Mouse (Mus musculus) hindbrain, embryonic 12.5 days (tissue): Measurements from ENCODE around the gene Gfer. TPM values are rescaled to one million over a fixed set of nuclear protein-coding genes. Genes with fewer than 3 reads are reported as not detected.
"Not testable (repeated sequence)": the region's sequence is repeated elsewhere in the genome, so short reads cannot be mapped to it uniquely, and the experiment has no call there.

Experiments
- ATAC-seq: fragments of 200-750 bp; cut with Nextera tagmentation; 2 replicates; pipeline ENCODE4 v1.8.0; 2017; ENCODE audit warnings: moderate TSS enrichment; ENCODE audit not compliant: low FRiP score
- H3K27ac ChIP-seq: fragments of 300-500 bp; sonication (generic); 2 replicates; pipeline ENCODE4 v1.5.1; 2016; ENCODE audit warnings: mild to moderate bottlenecking
- H3K27me3 ChIP-seq: fragments of 300-500 bp; sonication (generic); 2 replicates; pipeline ENCODE4 v1.6.1; 2016; ENCODE audit warnings: mild to moderate bottlenecking
- H3K36me3 ChIP-seq: fragments of 300-500 bp; sonication (generic); 2 replicates; pipeline ENCODE4 v1.6.1; 2016; ENCODE audit warnings: mild to moderate bottlenecking
- H3K4me1 ChIP-seq: fragments of 300-500 bp; sonication (generic); 2 replicates; pipeline ENCODE4 v1.6.1; 2016
- H3K4me2 ChIP-seq: fragments of 300-500 bp; sonication (generic); replicated peaks from 2 replicates; pipeline ENCODE4 v1.6.1; 2016; ENCODE audit warnings: mild to moderate bottlenecking
- H3K4me3 ChIP-seq: fragments of 300-500 bp; sonication (generic); 2 replicates; pipeline ENCODE4 v1.5.1; 2016; ENCODE audit warnings: mild to moderate bottlenecking
- H3K9ac ChIP-seq: fragments of 300-500 bp; sonication (generic); 2 replicates; pipeline ENCODE4 v1.6.1; 2016; ENCODE audit warnings: mild to moderate bottlenecking, moderate library complexity
- H3K9me3 ChIP-seq: fragments of 300-500 bp; sonication (generic); replicated peaks from 2 replicates; pipeline ENCODE4 v1.6.1; 2016; ENCODE audit warnings: mild to moderate bottlenecking
- WGBS: fragments of 180-500 bp; shearing (Covaris S2); methylation state at CpG from one replicate; pipeline ENCODE4 v1.1.7; 2016; 5-methylcytosine and 5-hydroxymethylcytosine counted together
- polyA plus RNA-seq: library from polyadenylated mRNA; unstranded; fragments of >200 nt; fragmentation: Nextera tagmentation; extraction: Ambion mirVana; gene quantifications from 2 replicates; pipeline ENCODE4 v1.2.1, GENCODE M21; 2016

Gene Gfer
- polyA plus RNA-seq, 1 experiment from 2014 or later, result 42.2 TPM

DNA sequence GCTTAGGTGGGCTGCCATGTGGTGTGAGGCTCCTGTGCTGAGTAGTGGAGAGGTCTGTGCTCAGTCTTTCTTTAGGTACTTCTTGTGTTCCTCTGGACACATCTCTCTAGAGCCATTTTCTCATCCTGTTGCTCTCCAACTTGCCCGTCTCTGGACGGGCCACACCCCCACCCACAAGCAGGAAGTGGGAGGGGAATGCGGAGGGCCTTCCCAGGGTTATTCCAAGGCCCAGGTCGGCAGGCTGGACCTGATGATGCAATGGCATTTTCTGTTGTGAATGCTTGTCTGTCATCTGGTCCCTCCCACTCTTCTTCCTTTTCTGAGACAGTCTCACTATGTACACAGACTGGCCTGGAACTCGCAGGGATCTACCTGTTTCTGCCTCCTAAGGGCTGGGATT, 23.8 kb downstream of the Gfer start:
- H3K9me3 ChIP-seq, result no peaks in the 10 kb centered on the region
- no peak overlapping the region for H3K4me3 ChIP-seq
- 39% methylated on average over 5 of the region's 5 CpGs for WGBS
- H3K36me3 ChIP-seq, result peaks cover 9% of the 10 kb centered on the region
- no peak overlapping the region for H3K27ac ChIP-seq
- no peak for ATAC-seq
- peaks cover 29% of the 10 kb centered on the region for H3K4me1 ChIP-seq
- no peaks in the 10 kb centered on the region for H3K27me3 ChIP-seq
- no peak overlapping the region for H3K9ac ChIP-seq
- no peak overlapping the region for H3K4me2 ChIP-seq

DNA sequence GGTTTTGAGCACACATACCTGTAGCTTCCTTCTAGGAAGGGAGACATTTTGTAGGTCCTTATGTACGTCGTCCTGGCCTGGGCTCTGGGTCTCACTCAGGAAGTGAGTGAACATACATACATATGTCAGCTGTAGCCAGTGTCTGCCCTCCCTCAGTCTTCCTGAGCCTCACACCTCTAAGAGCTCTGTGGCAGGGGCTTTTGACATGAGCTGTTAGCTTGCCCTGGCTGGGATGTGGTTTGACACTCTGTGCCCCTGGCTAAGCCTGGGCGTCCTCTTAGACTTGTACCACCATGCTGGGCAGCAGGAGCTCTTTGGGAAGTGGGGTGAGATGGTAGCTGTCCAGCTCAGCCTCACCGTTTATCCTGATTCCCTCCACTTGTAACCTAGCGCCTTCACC, 24.6 kb downstream of the Gfer start:
- Histone ChIP-seq H3K9ac (peak overlapping the region; percentile 98), H3K9me3 (no peaks in the 10 kb centered on the region), H3K4me3 (no peak overlapping the region), H3K4me2 (peak overlapping the region; percentile 71), H3K27ac (no peak overlapping the region), H3K27me3 (no peaks in the 10 kb centered on the region), H3K4me1 (peaks cover 29% of the 10 kb centered on the region), H3K36me3 (0 out of 2 replicates have a peak, but pooled peaks cover 1% of the 10 kb centered on the region)
- 74% methylated on average over 5 of the region's 5 CpGs for WGBS
- ATAC-seq, result no peak

DNA sequence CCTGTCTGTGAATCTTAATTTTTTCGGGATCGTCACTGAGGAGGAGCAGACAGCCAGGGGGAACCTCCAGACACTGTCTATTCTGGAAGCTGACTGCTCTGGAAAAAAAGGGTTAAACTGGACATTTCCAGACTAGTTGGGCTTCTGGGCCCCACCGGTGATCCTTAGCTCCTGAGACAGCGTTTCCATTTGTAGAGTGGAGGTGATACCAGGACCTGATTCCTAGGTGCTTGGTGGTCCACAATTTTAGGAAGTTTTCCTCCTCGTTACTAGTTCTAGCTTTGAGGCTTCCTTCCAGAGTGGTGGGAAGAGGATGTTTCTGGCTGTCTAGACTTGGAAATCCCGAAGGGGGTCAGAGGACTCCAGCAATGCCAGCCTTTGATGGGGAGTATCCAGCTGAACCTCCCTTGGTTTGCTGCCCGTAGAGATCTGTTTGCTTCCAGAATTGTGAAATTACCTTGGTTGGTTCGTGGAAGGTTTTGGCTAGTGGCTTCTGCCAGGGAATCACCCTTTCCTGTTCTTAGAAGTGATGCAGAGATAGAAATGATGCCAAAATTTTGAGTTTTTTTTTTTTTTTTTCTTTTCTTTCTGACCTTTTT, 25.6 kb downstream of the Gfer start:
- H3K36me3 ChIP-seq, result no peaks in the 10 kb centered on the region
- peak overlapping the region; percentile 88 for H3K27ac ChIP-seq
- peak overlapping the region; percentile 71 for H3K4me2 ChIP-seq
- H3K9ac ChIP-seq, result peak overlapping the region; percentile 98
- no peaks in the 10 kb centered on the region for H3K9me3 ChIP-seq
- H3K4me1 ChIP-seq, result peaks cover 29% of the 10 kb centered on the region
- H3K27me3 ChIP-seq, result no peaks in the 10 kb centered on the region
- peak overlapping the region; percentile 98 for H3K4me3 ChIP-seq
- no peak for ATAC-seq
- WGBS, result 12% methylated on average over 8 of the region's 8 CpGs

DNA sequence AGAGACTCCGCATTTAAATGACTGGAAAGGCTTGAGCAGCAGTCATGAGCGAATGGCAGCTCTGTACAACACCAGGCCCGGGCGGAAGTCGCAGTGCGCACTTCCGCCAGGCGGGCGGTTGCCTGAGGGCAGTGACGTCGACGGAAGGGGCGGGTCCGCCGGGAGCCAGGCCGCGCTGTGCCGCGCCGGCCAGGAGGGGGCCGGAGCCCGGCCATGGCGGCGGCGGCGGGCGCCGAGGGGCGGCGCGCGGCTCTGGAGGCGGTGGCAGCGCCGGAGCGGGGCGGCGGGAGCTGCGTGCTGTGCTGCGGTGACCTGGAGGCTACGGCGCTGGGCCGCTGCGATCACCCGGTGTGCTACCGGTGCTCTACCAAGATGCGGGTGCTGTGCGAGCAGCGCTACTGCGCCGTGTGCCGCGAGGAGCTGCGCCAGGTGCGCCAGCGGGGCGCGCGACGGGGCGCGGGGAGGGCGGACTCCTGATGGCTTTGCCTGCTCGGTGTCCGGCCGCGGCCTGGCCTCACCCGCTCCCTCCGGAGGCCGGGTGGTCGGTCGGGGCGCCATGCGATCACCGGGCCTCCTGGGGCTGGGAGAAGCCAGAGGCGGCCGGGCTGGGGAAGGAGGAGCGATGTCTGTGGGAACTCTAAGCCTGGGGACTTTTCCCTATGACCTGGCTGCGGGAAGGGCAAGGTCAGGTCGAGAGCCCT, 26.3 kb downstream of the Gfer start, which contains the start of gene Zfp598:
Gene Zfp598 (plus strand): TSS at position 143 of the 701 bp plus-strand sequence.
- H3K4me1 ChIP-seq, result peaks cover 29% of the 10 kb centered on the region
- peak within 1 kb of the TSS; percentile 88 for H3K27ac ChIP-seq
- ATAC-seq, result peak; percentile 99
- WGBS, result 1% methylated on average over 56 of the region's 80 CpGs
- H3K9me3 ChIP-seq, result no peaks in the 10 kb centered on the region
- H3K27me3 ChIP-seq, result no peaks in the 10 kb centered on the region
- peak within 1 kb of the TSS; percentile 71 for H3K4me2 ChIP-seq
- peak within 1 kb of the TSS; percentile 98 for H3K9ac ChIP-seq
- H3K4me3 ChIP-seq, result peak within 1 kb of the TSS; percentile 98
- no peaks in the 10 kb centered on the region for H3K36me3 ChIP-seq

DNA sequence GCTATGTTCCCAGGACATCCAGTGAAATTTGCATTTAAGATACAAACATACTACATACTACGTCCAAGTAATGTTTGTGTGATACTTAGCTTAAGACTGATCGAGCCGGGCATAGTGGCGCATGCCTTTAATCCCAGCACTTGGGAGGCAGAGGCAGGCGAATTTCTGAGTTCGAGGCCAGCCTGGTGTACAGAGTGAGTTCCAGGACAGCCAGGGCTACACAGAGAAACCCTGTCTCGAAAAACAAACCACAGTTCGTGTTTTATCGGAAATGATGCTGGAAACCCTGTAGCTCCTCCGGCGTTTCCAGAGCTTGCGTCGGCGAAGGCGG, 26.8 kb downstream of the Gfer start:
- not testable (repeated sequence) for H3K27me3 ChIP-seq, H3K36me3 ChIP-seq, H3K9me3 ChIP-seq
- peak overlapping the region; percentile 88 for H3K27ac ChIP-seq
- H3K4me3 ChIP-seq, result peak overlapping the region; percentile 98
- peak; percentile 39 for ATAC-seq
- 11% methylated on average over 15 of the region's 15 CpGs for WGBS
- H3K4me1 ChIP-seq, result peaks cover 29% of the 10 kb centered on the region
- H3K4me2 ChIP-seq, result peak overlapping the region; percentile 71
- H3K9ac ChIP-seq, result peak overlapping the region; percentile 98

DNA sequence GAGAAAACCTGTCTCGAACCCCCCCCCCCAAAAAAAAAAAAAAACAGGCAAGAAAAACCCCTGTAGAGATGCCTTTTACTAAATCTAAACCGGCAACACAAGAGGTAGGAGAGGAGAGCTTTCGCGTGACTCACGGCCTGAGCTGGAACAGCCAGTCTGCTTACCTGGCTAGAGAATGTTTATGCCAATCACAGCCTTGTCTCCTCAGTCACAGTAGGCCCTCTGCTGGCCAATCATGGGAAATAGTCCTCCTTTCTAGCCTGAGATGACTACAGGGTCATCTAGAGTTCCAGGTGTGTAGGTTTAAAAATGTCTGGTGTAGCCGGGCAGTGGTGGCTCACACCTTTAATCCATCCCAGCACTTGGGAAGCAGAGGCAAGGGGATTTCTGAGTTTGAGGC, 28.5 kb downstream of the Gfer start:
- Histone ChIP-seq H3K27ac (no peak overlapping the region), H3K4me3 (no peak overlapping the region), H3K9me3 (no peaks in the 10 kb centered on the region), H3K9ac (no peak overlapping the region), H3K4me1 (peaks cover 29% of the 10 kb centered on the region), H3K36me3 (no peaks in the 10 kb centered on the region), H3K27me3 (no peaks in the 10 kb centered on the region), H3K4me2 (no peak overlapping the region)
- 33% methylated on average over 6 of the region's 6 CpGs for WGBS
- no peak for ATAC-seq

DNA sequence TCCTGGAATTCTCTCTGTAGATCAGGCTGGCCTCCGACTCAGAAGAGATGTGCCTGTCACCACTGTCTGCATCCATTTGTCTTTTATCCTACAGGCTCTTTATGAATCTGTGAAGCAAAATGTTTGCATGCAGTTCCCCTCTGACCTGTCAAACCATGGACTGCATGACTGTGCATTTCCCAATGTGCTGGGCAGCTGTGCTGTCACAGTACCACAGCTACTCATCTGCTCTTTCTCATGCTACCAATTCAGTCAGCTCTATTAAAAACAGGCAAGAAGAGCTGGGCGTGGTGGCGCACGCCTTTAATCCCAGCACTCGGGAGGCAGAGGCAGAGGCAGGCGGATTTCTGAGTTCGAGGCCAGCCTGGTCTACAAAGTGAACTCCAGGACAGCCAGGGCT, 28.9 kb downstream of the Gfer start:
- not testable (repeated sequence) for H3K27me3 ChIP-seq, H3K27ac ChIP-seq, H3K4me2 ChIP-seq, H3K36me3 ChIP-seq, H3K9ac ChIP-seq, H3K9me3 ChIP-seq, ATAC-seq, H3K4me3 ChIP-seq
- 70% methylated on average over 7 of the region's 7 CpGs for WGBS
- H3K4me1 ChIP-seq, result peaks cover 25% of the 10 kb centered on the region

DNA sequence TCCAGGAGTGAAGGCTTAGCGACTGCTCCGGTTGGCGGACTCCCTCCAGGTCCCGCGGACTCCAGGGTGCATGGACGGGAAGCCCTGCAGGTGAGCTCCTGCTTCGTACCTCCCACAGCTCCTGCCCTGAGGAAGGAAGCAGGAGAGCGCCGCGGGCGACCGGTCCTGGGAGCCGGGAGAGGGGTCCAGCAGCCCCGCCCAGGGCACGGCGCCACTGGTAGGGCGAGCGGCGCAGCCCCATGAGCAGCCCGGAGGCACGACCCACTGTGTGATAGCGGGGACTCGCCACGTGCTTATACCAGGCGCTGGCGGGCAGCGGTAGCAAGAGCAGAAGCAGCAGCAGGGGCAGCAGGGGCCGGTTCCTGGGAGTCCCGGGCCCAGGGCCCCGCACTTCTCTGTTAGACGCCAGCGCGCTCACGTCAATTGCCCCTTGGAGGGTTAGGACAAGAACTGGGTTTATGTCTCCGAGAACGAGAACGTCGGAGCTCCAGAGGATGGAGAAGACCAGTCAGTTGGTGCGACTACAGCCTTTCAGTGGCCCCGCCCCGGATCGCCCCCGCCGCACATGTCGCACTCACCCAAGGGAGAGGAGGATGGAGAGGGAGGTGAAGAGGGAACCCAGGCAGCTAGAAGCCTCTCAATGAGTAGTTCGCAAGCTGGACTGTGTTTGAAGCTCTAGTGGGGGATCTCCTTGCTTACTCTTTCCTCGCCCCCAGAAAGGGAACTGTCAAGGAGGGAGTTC, 37.8 kb downstream of the Gfer start, which contains the start of gene Npw:
Gene Npw (minus strand): TSS at position 441 of the 742 bp plus-strand sequence.
- WGBS, result 2% methylated on average over 47 of the region's 47 CpGs
- peak within 1 kb of the TSS; percentile 37 for H3K4me3 ChIP-seq
- no peaks in the 10 kb centered on the region for H3K36me3 ChIP-seq
- H3K9ac ChIP-seq, result peak within 1 kb of the TSS; percentile 53
- ATAC-seq, result no peak
- H3K27me3 ChIP-seq, result peaks cover 58% of the 10 kb centered on the region
- no peaks in the 10 kb centered on the region for H3K9me3 ChIP-seq
- H3K4me1 ChIP-seq, result peaks cover 9% of the 10 kb centered on the region
- H3K27ac ChIP-seq, result no peak within 1 kb of the TSS
- H3K4me2 ChIP-seq, result peak within 1 kb of the TSS; percentile 67

DNA sequence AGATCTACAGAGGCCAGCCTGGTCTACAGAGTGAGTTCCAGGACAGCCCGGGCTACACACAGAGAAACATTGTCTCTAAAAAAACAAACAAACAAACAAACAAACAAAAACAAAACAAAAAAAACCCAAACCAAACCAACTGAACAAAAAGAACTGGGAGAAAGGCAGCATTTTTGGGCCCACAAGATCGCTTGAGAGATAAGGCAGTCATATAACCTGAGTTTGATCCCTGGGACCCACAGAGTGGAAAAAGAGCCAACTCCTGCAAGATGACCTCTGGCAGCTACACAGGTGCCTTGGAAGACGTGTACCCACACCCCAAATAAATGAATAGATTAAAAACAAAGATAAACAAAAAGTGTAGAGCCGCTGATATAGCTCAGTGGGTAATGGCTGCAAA, 41.0 kb downstream of the Gfer start:
- ATAC-seq, result no peak
- no peaks in the 10 kb centered on the region for H3K36me3 ChIP-seq
- H3K4me1 ChIP-seq, result peaks cover 15% of the 10 kb centered on the region
- no peak overlapping the region for H3K27ac ChIP-seq
- H3K9me3 ChIP-seq, result no peaks in the 10 kb centered on the region
- WGBS, result 77% methylated on average over 4 of the region's 4 CpGs
- H3K4me3 ChIP-seq, result no peak overlapping the region
- no peak overlapping the region for H3K9ac ChIP-seq
- H3K27me3 ChIP-seq, result peaks cover 63% of the 10 kb centered on the region
- H3K4me2 ChIP-seq, result no peak overlapping the region

DNA sequence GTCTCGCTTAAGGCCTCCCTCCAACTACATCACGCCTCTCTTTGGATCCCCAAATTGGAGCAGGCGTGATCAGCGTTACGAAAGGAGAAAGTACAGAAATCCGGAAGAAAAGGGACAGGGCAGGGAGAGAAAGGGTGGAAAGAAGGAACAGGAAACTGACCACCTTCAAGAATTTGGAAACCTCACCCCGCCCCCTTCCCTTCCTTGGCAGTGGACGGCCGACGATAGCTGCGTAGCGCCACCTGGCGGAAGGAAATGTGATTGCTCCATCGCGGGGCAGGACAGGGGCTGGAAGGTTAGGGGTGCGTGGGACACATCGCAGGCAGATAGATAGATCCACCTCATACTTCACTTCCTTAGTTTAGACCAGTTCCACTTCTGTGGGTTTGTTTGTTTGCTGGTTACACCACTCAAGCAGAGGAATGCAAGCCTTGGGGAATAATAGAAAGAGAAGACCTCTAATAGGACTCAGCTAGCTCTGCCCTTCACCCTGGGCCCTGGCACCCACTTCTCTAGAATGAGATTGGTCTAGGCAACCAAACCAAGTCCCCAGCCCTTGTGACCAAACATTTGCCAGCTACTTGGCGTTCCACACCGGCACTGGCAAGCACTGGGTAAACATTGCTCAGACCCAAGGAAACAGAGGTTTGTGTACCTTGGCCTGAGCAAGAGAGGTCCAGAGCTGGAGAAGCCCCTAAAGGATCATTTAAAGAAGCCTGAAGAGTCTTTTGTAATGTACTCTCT, 41.8 kb downstream of the Gfer start:
- Histone ChIP-seq H3K4me3 (peak overlapping the region; percentile 14; the same call in 1 of the 2 replicates), H3K9me3 (no peaks in the 10 kb centered on the region), H3K36me3 (no peaks in the 10 kb centered on the region), H3K4me2 (peak overlapping the region; percentile 46), H3K27ac (no peak overlapping the region), H3K27me3 (peaks cover 63% of the 10 kb centered on the region), H3K9ac (no peak overlapping the region), H3K4me1 (peaks cover 23% of the 10 kb centered on the region)
- WGBS, result 6% methylated on average over 16 of the region's 19 CpGs
- no peak for ATAC-seq

DNA sequence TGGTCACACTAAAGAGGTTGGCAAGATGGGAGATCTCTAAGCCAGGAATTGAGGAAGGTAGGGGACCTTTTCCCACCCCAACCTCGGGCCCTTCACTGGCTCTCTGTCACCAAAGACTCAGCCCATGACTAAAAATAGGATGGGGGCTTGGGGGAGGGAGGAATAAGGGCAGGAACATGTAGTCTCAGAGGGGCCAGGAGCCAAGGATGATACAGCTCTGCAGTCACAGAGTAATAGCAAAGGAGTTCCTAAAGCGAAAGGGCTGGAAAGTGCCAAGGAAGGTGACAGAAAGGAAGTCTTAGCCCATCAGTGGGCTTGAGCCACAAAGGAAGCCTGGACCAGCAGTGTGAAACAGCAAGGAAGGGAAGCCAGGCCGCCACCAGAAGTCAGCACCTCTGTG, 44.1 kb downstream of the Gfer start:
- ATAC-seq, result no peak
- Histone ChIP-seq H3K4me3 (no peak overlapping the region), H3K36me3 (no peaks in the 10 kb centered on the region), H3K27me3 (peaks cover 54% of the 10 kb centered on the region), H3K27ac (no peak overlapping the region), H3K4me1 (peaks cover 14% of the 10 kb centered on the region), H3K9me3 (no peaks in the 10 kb centered on the region), H3K4me2 (no peak overlapping the region), H3K9ac (no peak overlapping the region)
- WGBS, result 71% methylated on average over 3 of the region's 3 CpGs

DNA sequence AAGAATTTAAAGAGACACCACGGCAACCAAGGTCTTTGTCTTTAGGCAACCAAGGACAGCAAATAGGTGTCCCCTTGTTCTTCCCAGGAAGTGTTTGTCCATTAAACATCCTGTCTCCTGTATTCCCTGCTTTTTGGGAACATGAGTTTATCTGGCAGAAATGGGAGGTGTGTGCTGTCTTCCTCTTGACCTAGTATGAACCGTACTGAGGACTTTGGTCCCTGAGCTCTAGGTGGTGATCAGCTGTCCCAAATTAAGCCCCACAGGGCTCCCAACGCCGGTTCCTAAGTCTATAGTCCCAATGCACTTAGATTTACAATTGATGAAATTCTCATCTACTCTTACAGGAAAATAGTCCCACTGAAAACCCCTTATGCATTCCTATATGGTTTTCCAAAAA, 45.2 kb downstream of the Gfer start:
- H3K36me3 ChIP-seq, result no peaks in the 10 kb centered on the region
- H3K4me1 ChIP-seq, result peaks cover 14% of the 10 kb centered on the region
- no peak overlapping the region for H3K27ac ChIP-seq
- H3K27me3 ChIP-seq, result peaks cover 44% of the 10 kb centered on the region
- no peaks in the 10 kb centered on the region for H3K9me3 ChIP-seq
- 0 out of 2 replicates have a peak overlapping the region, but pooled peaks have one; percentile 66 for H3K4me3 ChIP-seq
- WGBS, result 81% methylated on average over 4 of the region's 4 CpGs
- 0 out of 2 replicates have a peak overlapping the region, but pooled peaks have one; percentile 97 for H3K4me2 ChIP-seq
- H3K9ac ChIP-seq, result no peak overlapping the region
- ATAC-seq, result no peak
